Mouse (Mus musculus): ENCODE results near the gene Cpsf4l. TPM values are rescaled to one million over a fixed set of nuclear protein-coding genes. Genes with fewer than 3 reads are reported as not detected.

The Cpsf4l gene
- polyA plus RNA-seq, 1 experiment from 2014 or later: not detected

DNA sequence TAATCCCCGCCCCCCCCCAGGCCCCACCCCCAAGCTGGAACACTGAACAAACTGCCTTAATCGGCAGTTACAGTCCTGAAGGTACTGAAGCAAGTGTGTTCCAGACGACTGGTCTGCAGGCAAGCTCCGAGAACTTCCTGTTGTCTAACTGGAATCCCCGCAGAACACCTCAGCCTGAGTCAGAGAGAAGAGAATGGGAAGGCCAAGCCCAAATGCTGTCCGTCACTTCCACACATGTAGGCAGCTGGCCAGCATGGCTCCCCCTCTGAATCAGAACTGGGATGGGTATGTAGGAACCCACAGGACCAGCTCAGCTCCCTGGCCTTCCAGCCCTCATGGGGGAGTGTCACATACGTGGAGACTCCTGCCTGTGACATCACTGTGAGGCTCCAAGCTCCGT, 20.1 kb upstream of the Cpsf4l start:
- Histone ChIP-seq H3K36me3 (ENCODE audit: control insufficient read depth, insufficient read depth, low read length) (peaks cover 38% of the 10 kb centered on the region), H3K27ac (ENCODE audit: low read depth, low read length) (no peak overlapping the region), H3K4me2 (ENCODE audit: low read length) (no peak overlapping the region), H3K9me3 (replicated peaks; ENCODE audit: control insufficient read depth, low read length) (no peaks in the 10 kb centered on the region), H3K4me3 (ENCODE audit: low read depth, low read length) (no peak overlapping the region), H3K27me3 (replicated peaks; ENCODE audit: control insufficient read depth, insufficient read depth, low read length) (no peaks in the 10 kb centered on the region), H3K4me1 (ENCODE audit: control insufficient read depth, insufficient read depth, low read length) (peaks cover 22% of the 10 kb centered on the region), H3K9ac (ENCODE audit: low read length) (no peak overlapping the region)
- 72% methylated on average over 8 of the region's 8 CpGs for WGBS
- no peak for DNase-seq (ENCODE audit: low spot score)
- no peak for ATAC-seq

DNA sequence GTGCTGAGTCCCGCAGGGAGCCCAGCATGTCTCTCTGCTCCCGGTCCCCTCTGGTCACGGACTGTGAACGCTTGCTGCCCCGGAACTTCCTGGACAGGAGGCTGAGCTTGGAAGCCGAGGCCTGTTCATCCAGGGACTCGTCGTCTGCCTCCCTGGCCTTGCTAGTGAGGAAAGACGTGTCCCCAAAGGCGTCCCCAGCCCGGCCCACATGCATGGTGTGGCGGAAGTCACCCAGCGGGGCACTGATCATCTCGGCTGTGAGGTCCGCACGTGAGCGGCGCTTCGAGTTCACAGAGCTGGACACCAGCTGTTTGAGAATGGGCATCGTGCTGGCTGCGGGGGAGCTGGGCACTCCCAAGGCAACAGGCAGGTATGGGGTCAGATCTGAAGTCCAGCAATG, 19.4 kb upstream of the Cpsf4l start:
- WGBS: 84% methylated on average over 21 of the region's 21 CpGs
- H3K9me3 ChIP-seq (replicated peaks; ENCODE audit: control insufficient read depth, low read length): no peaks in the 10 kb centered on the region
- H3K27ac ChIP-seq (ENCODE audit: low read depth, low read length): no peak overlapping the region
- no peak overlapping the region for H3K9ac ChIP-seq (ENCODE audit: low read length)
- no peaks in the 10 kb centered on the region for H3K27me3 ChIP-seq (replicated peaks; ENCODE audit: control insufficient read depth, insufficient read depth, low read length)
- no peak overlapping the region for H3K4me2 ChIP-seq (ENCODE audit: low read length)
- peaks cover 16% of the 10 kb centered on the region for H3K4me1 ChIP-seq (ENCODE audit: control insufficient read depth, insufficient read depth, low read length)
- no peak for DNase-seq (ENCODE audit: low spot score)
- H3K36me3 ChIP-seq (ENCODE audit: control insufficient read depth, insufficient read depth, low read length): peaks cover 38% of the 10 kb centered on the region
- H3K4me3 ChIP-seq (ENCODE audit: low read depth, low read length): no peak overlapping the region
- no peak for ATAC-seq

DNA sequence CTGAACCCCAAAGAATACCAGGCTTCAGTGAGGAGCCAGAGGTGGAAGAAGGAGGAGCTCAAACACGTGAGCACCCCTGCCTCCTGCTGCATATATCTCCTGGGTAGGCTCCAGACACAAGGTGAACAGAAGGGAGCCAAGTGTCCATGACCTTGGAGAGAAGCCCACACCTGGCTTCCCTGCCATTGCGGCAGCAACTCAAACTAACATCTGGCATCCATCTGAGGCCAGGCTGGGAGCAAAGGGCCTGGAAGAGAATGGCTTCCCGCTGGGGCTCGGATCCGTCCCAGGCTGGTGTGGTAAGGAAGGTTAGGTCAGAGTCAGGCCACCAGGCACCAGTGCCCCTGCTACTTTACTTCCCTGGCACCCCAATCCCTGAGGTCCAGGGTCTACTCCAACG, 18.2 kb upstream of the Cpsf4l start:
- Histone ChIP-seq H3K36me3 (ENCODE audit: control insufficient read depth, insufficient read depth, low read length) (peaks cover 38% of the 10 kb centered on the region), H3K4me1 (ENCODE audit: control insufficient read depth, insufficient read depth, low read length) (peaks cover 16% of the 10 kb centered on the region), H3K27ac (ENCODE audit: low read depth, low read length) (no peak overlapping the region)

DNA sequence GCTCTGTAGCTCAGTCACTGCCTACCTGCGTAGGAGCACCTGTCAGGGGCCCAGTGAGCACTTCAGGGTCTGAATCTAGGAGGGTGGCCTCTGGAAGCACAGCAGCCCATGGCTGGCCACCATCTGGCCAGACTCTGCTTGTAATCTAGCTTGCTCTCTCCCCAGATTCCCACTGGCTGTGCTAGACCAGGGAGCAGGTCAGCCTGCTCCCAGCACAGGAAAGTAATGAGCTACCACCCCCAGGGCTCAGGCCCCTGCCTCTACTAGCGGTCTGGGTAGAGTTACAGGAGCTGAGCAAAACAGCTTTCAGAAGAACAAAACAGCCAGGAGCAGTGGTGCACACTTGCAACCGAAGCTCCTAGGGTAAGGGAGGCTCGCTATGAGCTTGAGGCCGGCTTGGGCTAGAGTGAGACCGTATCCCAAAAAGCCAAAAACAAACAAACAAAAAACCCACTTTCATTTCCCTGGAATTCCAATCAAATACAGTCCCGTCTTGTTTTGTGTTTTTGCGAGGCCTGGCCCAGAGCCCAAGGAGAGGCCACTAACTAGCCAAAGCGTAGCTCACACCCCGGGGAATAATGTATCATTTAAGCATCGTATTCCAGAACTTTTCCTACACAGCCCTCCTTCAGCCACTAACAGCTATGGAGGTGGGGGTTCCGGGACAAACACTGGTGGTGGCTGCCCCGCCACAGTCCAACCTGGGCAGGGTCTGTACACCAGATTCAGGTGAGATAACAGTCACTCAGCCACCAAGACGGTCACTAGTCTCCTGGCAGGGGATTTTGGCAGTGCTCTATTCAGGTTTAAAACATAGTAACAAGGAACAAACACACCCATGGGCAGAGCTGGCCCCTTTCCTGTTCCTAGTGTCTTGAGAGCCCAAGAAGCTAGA, 17.4 kb upstream of the Cpsf4l start:
- no peaks in the 10 kb centered on the region for H3K9me3 ChIP-seq (replicated peaks; ENCODE audit: control insufficient read depth, low read length)
- H3K9ac ChIP-seq (ENCODE audit: low read length): no peak overlapping the region
- H3K4me3 ChIP-seq (ENCODE audit: low read depth, low read length): no peak overlapping the region
- H3K4me2 ChIP-seq (ENCODE audit: low read length): no peak overlapping the region
- no peak overlapping the region for H3K27ac ChIP-seq (ENCODE audit: low read depth, low read length)
- DNase-seq (ENCODE audit: low spot score): no peak
- peaks cover 16% of the 10 kb centered on the region for H3K4me1 ChIP-seq (ENCODE audit: control insufficient read depth, insufficient read depth, low read length)
- no peak for ATAC-seq
- H3K36me3 ChIP-seq (ENCODE audit: control insufficient read depth, insufficient read depth, low read length): peaks cover 38% of the 10 kb centered on the region
- WGBS: 79% methylated on average over 14 of the region's 14 CpGs
- H3K27me3 ChIP-seq (replicated peaks; ENCODE audit: control insufficient read depth, insufficient read depth, low read length): no peaks in the 10 kb centered on the region

More for the DNA sequence above, 18.2 kb upstream of the Cpsf4l start:
- no peak for ATAC-seq
- H3K27me3 ChIP-seq (replicated peaks; ENCODE audit: control insufficient read depth, insufficient read depth, low read length): no peaks in the 10 kb centered on the region
- 79% methylated on average over 6 of the region's 6 CpGs for WGBS
- no peak overlapping the region for H3K9ac ChIP-seq (ENCODE audit: low read length)
- no peak overlapping the region for H3K4me2 ChIP-seq (ENCODE audit: low read length)
- no peak overlapping the region for H3K4me3 ChIP-seq (ENCODE audit: low read depth, low read length)
- no peak for DNase-seq (ENCODE audit: low spot score)
- H3K9me3 ChIP-seq (replicated peaks; ENCODE audit: control insufficient read depth, low read length): no peaks in the 10 kb centered on the region

- Histone ChIP-seq H3K9me3 (replicated peaks; ENCODE audit: control insufficient read depth, low read length) (no peaks in the 10 kb centered on the region), H3K27ac (ENCODE audit: low read depth, low read length) (peak overlapping the region; percentile 58; the same call in 1 of the 2 replicates), H3K4me1 (ENCODE audit: control insufficient read depth, insufficient read depth, low read length) (peaks cover 16% of the 10 kb centered on the region), H3K4me2 (ENCODE audit: low read length) (no peak overlapping the region), H3K36me3 (ENCODE audit: control insufficient read depth, insufficient read depth, low read length) (peaks cover 38% of the 10 kb centered on the region), H3K9ac (ENCODE audit: low read length) (no peak overlapping the region), H3K27me3 (replicated peaks; ENCODE audit: control insufficient read depth, insufficient read depth, low read length) (no peaks in the 10 kb centered on the region), H3K4me3 (ENCODE audit: low read depth, low read length) (no peak overlapping the region)
- DNase-seq (ENCODE audit: low spot score) (peak; percentile 60), ATAC-seq (peak; percentile 56; the same call in 1 of the 2 replicates)
- 55% methylated on average over 4 of the region's 4 CpGs for WGBS
These were observed 15.6 kb upstream of the Cpsf4l start for GRCm38 (mm10) chr11:113725235-113726048.

DNA sequence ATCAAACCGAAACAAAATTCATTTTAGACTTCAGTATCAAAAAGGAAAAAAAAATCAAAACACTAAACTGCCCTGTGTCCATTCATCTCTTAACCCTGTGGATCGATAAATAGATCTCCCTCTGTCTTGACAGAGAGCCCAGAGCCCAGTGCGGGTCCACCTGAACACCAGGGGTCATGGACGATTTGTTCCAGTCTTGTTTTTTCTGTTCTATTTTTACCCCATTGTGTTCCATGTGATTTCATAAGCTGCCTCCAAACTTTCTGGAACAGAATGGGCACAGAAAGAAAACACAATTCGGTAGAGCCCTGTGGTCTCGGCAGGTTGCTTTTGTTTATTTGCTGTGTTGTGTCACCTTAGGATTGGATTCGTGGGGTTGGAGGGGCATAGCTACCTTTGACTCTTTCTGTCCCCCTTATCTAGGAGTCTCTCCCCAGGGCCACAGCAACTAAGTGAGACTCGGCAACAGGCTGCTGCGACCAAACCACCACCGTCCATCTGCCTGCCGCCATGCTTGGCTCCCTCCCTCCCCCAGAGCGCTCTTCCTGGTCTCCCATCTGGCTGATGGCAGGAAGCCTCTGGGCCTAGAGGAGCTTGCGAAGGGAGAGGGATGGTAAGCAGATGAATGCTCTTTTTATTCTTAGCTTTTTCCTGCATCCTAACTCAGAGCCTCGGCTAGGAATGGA, 12.7 kb upstream of the Cpsf4l start:
- Histone ChIP-seq H3K9ac (ENCODE audit: low read length) (no peak overlapping the region), H3K9me3 (replicated peaks; ENCODE audit: control insufficient read depth, low read length) (no peaks in the 10 kb centered on the region), H3K4me3 (ENCODE audit: low read depth, low read length) (no peak overlapping the region), H3K4me2 (ENCODE audit: low read length) (no peak overlapping the region), H3K36me3 (ENCODE audit: control insufficient read depth, insufficient read depth, low read length) (peaks cover 18% of the 10 kb centered on the region), H3K4me1 (ENCODE audit: control insufficient read depth, insufficient read depth, low read length) (peaks cover 12% of the 10 kb centered on the region), H3K27ac (ENCODE audit: low read depth, low read length) (no peak overlapping the region), H3K27me3 (replicated peaks; ENCODE audit: control insufficient read depth, insufficient read depth, low read length) (no peaks in the 10 kb centered on the region)
- DNase-seq (ENCODE audit: low spot score) (peak; percentile 34), ATAC-seq (peak; percentile 9; the same call in 1 of the 2 replicates)
- 72% methylated on average over 14 of the region's 14 CpGs for WGBS

DNA sequence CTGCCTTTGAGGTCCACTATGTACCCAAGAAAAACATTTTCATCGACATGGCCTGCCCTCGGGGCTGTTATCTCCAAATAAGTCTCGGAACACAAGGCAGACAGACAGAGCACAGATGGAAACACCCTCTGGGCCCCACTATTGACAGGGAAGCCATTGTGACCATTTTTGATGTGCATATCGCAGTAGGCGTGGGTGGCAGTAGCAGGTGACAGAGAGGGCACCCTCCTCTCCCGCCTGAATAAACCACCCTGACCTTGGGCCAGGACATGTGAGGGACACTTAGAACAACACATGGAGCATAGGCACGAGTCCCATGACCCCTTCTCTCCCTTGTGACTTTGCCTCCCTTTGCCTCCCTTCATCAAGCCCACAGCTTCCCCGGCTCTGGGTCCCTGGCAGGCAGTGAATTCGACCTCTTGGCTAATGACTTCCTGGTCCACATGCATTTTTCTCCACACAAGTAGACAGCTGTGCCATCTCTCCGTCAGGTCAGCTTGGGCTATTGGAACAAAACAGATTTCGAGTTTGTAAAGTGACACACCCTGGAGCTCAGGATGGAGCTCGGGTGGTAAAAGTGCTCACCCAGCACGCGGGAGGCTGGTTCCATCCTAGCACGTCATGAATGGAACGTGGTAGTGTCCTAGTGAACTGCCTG, 8.1 kb upstream of the Cpsf4l start:
- no peak overlapping the region for H3K4me2 ChIP-seq (ENCODE audit: low read length)
- DNase-seq (ENCODE audit: low spot score) (no peak), ATAC-seq (no peak)
- 77% methylated on average over 16 of the region's 16 CpGs for WGBS
- no peak overlapping the region for H3K27ac ChIP-seq (ENCODE audit: low read depth, low read length)
- H3K27me3 ChIP-seq (replicated peaks; ENCODE audit: control insufficient read depth, insufficient read depth, low read length): no peaks in the 10 kb centered on the region
- H3K9ac ChIP-seq (ENCODE audit: low read length): no peak overlapping the region
- no peaks in the 10 kb centered on the region for H3K9me3 ChIP-seq (replicated peaks; ENCODE audit: control insufficient read depth, low read length)
- H3K4me1 ChIP-seq (ENCODE audit: control insufficient read depth, insufficient read depth, low read length): no peaks in the 10 kb centered on the region
- no peaks in the 10 kb centered on the region for H3K36me3 ChIP-seq (ENCODE audit: control insufficient read depth, insufficient read depth, low read length)
- H3K4me3 ChIP-seq (ENCODE audit: low read depth, low read length): no peak overlapping the region

GRCm38 (mm10) chr11:113716132-113716531, 6.3 kb upstream of the Cpsf4l start:
- no peak for DNase-seq (ENCODE audit: low spot score)
- H3K4me2 ChIP-seq (ENCODE audit: low read length): no peak overlapping the region
- H3K9me3 ChIP-seq (replicated peaks; ENCODE audit: control insufficient read depth, low read length): no peaks in the 10 kb centered on the region
- H3K9ac ChIP-seq (ENCODE audit: low read length): no peak overlapping the region
- H3K36me3 ChIP-seq (ENCODE audit: control insufficient read depth, insufficient read depth, low read length): no peaks in the 10 kb centered on the region
- no peaks in the 10 kb centered on the region for H3K4me1 ChIP-seq (ENCODE audit: control insufficient read depth, insufficient read depth, low read length)
- no peak overlapping the region for H3K4me3 ChIP-seq (ENCODE audit: low read depth, low read length)
- no peaks in the 10 kb centered on the region for H3K27me3 ChIP-seq (replicated peaks; ENCODE audit: control insufficient read depth, insufficient read depth, low read length)
- H3K27ac ChIP-seq (ENCODE audit: low read depth, low read length): no peak overlapping the region
- WGBS: 87% methylated on average over 2 of the region's 2 CpGs
- no peak for ATAC-seq

Data from forebrain, embryonic 14.5 days (tissue).